Mouse (Mus musculus) kidney, postnatal 10 days (tissue): ENCODE data around the gene Abl2.
A peak's percentile ranks its signal among the peaks of the same experiment; 100 is the strongest.
"Not testable (repeated sequence)": the region's sequence is repeated elsewhere in the genome, so short reads cannot be mapped to it uniquely, and the experiment has no call there.

ENCODE experiments used
- DNase-seq: peaks from one replicate; pipeline ENCODE4 v3.0.0; 2021; ENCODE audit warnings: mixed read lengths

The Abl2 gene

DNA sequence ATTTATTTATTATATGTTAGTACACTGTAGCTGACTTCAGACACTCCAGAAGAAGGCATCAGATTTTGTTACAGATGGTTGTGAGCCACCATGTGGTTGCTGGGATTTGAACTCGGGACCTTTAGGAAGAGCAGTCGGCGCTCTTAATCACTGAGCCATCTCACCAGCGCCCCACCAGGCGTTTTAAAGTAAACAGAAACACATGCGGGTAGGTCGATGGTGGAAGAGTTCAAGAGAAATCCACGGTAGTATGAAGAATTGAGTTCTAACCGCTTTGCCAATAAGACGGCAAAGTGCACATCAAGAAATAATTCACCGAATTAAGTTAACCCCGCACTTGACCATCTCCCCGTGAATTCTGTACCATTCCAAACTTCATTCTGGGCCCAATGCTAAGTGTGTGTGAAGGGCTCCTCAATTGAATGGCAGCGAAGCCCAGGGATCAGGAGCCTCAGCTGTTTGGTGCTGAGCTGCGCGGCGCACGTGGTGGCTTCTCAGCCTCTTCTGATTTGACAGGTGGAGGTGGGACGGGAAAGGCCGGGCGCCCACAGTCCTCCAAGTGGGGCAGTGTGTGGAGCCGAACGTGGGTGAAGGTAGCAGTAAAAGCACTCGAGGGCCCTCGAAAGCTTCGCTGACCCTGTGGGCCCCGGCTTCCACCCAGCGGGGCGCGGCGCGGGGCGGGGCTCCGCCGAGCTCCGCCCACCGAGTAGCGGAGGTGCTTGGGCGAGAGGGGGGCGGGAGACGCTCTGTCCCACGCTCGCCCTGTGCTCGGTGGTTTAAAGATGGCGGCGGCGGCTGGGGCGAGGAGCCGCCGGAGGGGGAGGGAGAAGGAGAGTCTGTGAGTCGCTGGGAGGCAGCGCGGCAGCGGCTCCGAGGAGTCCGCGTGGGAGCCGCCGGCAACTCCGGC is at the start of gene Abl2:
Abl2 (plus strand) TSS at position 763 of the 907 bp plus-strand sequence.
- DNase-seq = peak; percentile 95

DNA sequence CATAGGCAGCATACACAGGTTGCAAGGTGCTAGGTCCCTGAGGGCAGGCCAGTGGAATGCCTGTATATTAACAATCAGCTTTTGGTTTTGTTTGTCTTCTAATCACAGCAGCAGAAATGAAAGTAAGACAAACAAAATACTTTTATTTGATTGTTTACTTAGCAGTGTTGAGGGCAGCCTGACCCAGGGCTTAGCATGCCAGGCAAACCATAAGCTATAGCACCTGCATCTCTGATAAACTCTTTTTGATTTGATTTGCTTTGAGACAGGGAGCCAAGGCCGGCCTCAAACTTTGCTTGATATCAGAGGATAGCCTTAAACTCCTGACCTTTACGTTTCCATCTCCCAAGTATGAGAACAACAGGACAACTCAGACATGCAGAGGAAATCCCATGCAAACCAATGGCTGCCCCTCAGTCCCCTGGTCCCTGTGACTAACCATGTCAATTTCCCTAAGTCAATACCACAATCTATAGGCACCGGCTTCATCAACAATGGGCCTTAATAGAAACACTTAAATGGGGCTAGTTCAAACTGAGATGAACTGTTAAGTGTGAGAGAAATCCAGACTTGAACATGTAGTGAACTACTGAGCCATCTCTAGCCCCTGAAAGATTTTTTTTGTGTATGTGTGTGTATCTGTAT is 38.3 kb upstream of the Abl2 start:
- no peak for DNase-seq

DNA sequence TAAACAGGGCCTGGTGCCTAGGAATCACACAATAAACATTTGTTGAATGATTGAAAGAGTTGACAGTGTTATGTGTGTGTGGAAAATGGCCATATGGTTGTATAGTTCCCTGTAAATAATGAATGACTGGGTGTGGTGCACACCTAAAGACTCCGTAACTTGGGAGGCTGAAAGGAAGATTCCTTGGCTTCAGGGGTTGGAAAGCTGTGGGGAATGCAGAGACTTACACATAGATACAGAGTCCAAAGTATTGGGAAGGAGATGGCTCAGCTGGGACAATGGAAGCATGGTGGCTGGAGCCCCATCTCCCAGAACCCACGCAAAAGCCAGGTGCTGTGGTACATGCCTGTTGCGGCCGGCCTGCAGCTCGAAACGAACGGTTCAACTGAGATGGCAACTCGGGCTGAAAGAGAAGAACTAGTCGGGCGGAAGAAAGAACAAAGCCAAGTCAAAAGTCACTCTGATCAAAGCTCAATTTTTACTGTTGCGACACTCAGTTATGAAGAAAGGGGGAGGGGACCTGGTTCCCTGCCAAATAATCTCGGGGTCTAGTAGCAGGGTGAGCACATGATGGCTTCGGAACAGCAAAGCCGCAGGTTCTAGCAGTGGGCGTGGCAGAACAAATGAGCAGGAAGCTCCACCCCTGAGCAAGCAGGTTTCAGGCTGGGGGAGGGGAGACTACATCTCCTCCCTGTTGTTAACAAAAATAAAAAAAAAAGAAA is 36.6 kb upstream of the Abl2 start:
- peak; percentile 62 for DNase-seq

DNA sequence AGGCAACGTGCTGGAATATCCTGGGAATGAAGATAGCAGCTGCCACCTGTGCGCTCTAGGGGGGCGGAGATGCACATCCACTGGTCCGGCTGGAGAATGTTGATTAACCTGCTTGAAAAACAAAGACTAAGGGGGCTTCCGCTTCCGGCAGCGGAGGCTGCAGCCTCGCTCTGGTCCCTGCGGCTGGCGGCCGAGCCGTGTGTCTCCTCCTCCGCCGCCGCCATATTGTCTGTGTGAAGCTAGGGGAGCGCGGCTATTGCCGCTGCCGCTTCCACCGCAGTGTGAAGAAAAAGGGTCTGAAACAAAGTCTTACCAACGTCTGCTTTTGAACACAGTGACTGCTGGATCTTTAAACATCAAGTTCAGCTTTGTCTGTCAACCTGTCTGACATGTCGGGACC is 34.7 kb upstream of the Abl2 start, which contains the start of gene Gm10031:
Gm10031 (plus strand) TSS at position 171 of the 400 bp plus-strand sequence.
- not testable (repeated sequence) for DNase-seq

DNA sequence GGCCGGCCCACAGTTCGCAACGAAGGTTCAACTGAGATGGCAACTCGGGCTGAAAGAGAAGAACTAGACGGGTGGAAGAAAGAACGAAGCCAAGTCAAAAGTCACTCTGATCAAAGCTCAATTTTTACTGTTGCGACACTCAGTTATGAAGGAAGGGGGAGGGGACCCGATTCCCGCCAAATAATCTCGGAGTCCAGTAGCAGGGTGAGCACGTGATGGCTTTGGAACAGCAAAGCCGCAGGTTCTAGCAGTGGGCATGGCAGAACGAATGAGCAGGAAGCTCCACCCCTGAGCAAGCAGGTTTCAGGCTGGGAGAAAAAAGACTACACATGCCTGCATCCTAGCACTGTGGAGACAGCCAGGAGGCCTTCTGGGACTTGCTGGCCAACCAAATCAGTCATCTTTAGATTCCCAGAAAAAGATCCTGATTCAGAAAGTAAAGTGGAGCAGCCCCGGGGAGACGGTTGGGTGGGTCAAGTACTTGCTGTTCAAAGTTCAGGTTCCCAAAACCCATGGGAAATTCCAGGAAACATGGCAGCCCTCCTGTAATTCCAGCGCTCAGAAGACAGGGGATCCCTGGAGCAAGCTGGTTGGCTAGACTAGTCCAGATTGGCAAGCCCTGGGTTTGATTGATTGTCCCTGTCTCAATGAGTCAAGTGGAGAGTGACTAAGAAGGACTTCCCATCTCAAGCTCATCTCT is 26.0 kb upstream of the Abl2 start:
- DNase-seq = not testable (repeated sequence)

DNA sequence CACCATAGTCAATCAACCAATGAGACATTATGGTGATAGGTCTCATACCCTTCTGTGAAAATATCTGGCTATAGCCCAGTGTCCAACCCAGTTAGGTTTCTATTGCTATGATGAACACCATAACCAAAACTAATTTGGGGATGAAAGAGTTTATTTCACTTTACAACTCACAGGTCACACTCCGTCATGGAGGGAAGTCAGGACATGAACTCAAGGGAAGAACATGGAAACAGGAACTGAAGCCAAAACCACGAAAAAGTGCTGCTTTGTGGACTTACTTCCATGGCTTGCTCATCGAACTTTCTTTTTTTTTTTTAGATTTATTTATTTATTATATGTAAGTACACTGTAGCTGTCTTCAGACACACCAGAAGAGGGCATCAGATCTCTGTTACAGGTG is 25.1 kb upstream of the Abl2 start:
- no peak for DNase-seq

DNA sequence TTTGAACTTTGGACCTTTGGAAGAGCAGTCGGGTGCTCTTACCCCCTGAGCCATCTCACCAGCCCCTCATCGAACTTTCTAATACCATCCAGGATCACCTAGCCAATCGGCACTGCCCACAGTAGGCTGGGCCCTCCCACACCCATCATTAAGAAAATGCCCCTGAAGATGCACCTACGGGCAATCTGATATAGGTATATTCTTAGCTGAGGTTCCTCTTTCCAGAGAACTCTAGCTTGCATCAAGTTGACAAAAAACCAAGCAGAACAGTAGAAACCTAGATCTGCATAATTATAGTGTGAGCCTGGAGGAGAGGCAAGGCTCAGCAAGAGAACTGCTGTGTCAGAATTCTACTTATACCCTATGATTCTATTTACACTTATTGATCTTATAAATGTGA is 24.7 kb upstream of the Abl2 start:
- no peak for DNase-seq

DNA sequence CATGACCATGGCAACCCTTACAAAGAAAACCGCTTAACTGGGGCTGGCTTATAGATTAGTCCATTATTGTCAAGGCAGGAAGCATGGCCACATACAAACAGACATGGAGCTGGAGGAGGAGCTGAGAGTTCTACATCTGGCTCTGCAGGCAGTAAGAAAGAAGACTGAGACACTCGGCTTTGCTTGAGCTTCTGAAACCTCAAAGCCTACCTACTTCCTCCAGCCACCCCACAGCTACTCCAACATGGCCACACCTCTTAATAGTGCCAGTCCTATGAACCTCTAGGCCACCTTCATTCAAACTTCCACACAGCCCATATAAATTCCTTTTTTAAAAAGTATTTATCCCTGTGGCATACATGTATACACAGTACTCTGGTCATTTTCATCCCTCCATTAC is 21.6 kb upstream of the Abl2 start:
- DNase-seq = no peak

DNA sequence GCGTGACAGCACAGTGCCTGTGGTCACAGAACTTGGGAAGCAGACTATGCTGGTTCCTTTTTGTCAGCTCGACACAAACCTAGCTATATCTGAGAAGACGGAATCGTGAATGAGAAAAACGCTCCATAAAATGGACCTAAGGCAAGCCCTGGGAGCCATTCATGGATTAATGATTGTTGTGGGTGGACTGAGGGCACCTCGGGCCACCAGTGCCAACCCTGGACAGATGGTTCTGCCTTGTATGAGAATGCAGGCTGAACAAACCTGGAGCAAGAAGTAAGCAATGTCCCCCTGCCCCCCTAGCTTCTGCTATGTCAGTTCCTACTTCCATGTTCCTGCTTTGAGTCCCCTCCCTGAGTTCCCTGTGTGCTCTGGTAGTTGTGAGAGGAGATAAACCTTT is 20.9 kb upstream of the Abl2 start:
- no peak for DNase-seq

DNA sequence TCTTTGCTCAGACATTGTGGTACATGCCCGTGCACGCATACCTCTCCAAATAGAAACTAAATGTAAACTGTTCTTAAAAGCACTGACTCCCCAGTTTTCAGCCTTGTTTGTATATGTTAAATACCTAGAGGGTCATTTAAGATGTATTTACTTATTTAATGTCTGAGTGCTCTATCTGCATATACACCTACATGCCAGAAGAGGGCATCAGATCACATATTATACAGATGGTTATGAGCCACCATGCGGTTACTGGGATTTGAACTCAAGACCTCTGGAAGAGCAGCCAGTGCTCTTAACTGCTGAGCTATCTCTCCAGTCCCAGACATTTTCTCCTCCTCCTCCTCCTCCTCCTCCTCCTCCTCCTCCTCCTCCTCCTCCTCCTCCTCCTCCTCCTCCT is 20.2 kb upstream of the Abl2 start:
- no peak for DNase-seq

DNA sequence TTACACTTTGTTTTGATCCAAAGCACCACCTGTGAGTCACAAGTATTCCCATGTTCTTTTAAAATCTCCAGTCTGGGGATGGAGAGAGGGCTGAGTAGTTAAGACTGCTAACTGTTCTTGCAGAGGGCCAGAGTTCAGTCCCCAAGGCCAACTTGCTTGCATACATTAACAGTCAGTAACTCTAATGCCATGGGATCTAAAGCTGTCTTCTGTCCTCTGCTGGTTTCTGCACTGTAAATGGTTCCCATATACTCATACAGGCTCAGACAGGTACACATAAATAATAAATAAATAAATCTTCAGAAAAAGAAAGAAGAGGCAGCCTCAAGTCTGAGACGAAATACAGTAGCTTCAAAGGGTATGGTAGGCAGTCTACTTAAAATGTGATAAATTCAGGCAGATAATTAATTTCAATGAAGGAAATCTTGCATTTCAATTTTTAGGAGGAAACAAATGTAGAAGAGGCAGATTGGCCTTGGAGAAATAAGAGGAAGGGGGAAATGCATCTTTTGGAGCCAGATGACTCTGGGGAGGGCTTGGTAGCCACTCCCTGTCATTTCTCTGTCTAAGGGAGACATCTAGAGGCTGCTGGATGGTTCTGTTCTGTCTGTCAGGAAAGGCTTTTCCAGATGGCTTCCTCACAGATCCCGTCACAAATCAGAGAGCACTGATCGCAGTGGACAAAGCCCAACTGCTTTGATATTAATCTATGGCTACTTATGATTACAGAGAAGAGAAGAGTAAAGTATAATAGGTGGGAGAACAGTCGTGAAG is 18.6 kb upstream of the Abl2 start:
- peak; percentile 23 for DNase-seq

DNA sequence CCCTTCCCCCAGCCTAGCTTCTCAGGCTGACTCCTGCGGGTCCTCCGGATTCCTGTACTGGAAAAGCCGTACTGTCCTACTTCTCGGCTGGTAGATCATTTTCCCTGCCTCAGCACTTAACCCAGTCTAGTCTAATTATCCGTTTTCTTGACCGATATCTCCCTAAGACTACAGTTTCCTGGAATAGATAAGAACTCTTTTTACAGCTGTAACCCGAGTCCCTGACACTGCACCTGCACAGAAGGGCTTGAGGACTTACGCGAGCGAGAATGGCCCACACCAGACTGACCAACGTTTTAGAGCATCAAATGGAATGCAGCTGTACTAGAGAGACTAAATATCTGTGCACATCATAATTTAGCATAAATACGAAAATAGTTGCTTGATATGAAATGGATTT is 14.6 kb upstream of the Abl2 start:
- DNase-seq = no peak

DNA sequence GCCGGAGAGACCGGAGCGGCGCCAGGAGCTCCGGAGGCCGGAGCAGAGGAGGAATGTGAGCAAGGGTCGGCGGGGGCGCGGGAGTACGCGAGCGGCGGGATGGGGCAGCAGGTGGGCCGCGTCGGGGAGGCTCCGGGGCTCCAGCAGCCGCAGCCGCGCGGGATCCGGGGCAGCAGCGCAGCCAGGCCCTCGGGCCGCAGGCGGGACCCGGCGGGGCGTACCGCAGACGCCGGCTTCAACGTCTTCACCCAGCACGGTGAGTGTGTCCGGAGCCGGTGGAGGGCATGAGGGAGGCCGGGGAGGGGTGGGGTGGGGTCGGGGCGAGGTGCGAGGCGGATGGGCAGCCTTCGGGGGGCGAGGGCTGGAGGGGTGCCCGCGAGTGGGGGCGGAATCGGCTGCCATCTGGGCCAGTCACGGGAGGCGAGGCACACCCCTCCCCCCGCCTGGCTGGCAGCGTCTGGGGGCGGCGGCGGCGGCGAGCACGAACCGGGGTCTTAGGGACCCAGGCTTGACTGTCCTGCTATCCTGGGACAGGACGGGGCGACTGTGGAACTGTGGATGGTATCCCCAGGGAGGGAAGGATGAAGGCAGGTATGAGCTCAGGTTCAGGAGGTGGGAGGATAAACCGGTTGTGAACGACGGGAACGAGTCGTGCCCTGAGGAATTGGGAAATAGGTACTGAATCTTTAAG is 509 bp downstream of the Abl2 start:
- DNase-seq = peak; percentile 72

DNA sequence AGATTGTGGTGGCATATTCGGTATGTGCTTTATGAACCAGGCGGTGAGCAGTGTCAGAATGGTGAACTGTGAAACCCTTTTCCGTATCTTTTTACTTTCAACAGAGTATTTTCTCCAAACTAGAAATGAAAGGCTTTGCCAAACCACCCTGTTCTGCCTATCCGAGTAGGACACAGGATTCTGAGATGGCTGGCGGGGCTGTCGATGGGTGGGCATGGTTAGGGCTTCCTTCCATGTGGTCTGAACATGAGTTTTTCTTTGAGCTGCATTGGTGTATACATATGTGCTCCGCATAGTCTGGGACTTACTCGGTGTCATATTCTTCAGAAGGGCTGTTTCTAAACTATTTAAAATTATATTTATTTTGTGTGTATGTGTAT is 1.0 kb downstream of the Abl2 start:
- DNase-seq = no peak

DNA sequence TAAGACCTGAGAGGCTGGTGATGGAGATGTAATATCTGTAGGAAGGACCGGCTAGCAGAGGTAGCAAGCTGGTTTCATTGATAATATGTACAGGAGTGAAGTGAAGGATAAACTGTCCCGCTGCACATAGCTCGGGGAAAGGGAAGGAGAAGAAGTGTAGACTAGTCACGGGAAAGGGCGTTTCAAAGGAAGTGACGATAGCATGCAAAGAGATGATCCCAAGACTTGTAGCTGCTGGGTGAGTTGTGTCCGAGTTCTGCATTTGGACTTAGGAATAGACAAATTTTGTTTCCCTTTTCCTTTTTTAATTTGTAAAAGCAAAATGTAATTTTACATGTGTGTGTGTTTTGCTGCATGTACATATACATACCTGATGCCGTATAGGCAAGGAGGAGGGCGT is 1.9 kb downstream of the Abl2 start:
- DNase-seq = no peak

DNA sequence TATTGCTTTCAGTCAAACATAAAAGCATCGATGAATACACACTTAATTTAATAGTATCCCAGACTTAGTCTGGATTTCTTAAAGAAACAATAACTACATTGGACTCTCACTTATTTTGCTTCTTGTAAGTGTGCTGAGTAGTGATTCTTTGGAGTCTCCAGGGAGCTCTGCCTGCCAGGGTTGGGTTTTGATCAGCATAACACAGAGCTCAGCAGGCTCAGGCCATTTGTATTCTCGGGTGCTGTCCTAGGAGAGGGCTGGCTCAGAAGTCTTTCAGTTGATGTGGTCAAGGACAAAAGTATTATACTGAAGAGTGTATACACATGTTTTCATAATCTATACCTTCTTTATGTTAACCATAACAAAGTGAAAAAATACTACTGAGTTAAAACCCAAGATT is 6.7 kb downstream of the Abl2 start:
- no peak for DNase-seq

DNA sequence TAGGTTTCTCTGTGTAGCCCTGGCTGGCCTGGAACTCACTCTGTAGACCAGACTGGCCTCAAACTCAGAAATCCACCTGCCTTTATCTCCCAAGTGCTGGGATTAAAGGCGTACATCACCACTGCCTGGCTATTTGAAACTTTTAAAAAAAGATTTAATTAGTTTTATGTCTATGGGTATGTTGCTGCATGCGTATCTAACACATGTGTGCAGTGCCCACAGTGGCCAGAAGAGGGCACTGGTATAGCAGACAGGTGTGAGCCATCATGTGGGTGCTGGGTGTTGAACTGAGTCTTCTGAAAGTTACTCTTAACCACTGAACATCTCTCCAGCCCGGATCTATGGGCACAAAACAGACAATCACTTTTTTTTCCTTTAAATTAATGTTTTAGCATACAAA is 7.5 kb downstream of the Abl2 start:
- DNase-seq = peak; percentile 46

DNA sequence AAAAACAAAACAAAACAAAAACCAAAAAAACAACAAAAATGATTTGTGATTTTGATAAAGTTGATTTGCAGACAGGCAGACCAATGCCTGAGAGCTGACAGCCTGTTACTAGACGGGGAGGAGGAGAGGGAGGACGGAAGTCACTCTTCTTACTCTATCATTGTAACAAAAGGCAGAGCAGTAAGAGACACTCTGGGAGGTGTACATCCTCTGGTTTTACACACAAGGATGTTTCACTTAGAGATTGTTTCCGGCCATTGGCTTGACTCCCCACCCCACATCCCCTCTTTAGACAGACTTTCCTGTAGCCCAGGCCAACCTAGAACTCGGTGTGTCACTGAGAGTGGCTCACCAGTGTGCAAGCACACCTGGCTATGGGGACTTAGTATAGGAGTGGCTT is 11.0 kb downstream of the Abl2 start:
- no peak for DNase-seq

DNA sequence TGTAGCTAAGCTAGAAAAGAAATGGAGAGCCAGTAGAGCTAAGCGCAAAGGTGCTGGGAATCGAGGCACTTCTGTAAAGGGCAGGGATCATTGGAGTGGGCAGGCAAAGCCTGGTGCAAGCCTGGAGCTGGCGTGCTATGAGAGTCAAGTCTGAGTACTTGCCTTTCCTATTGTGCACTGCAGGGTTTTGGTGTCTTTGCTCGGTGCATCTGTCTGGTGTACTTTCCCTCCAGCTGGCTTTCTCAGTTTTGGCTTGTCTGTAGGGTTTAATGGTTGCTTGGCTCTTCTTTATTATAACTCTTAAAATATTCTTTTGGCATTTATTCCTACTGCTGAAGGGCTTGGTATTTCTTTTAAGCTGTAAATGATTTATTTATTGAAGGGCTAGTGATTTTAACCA is 14.4 kb downstream of the Abl2 start:
- DNase-seq = no peak

DNA sequence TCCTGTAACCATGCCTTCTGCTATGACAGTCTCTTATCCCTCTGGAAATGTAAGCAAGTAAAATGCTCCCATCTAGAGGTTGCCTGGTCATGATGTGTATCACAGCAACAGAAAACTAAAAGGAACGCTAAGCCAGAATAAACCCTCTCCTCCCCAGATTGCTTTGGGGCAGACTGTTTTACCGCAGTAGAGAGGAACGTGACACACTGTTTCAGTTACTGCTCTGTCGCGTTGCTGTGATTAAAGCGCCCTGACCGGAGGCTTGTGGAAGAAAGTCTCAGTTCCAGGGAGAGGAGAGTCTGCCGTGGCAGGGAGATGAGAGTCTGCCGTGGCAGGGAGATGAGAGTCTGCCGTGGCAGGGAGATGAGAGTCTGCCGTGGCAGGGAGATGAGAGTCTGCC is 22.6 kb downstream of the Abl2 start:
- no peak for DNase-seq

DNA sequence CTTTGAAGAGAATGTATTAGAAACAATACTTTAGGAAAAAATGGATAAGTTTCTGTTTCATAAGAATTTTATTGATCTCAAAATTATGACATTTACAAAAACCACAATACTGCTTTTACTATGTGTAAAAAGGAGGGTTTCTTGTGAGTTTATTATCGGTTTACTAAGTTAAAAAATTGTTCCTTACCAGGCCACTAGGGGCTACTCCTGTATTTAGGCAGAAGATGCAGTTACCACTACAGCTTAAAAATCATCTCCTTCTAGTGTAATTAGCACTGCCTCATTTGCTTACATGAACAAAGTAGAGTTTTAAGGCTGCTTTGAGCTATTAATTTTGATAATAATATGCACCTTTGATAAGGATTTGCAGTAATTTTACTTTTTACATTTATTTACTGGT is 25.6 kb downstream of the Abl2 start:
- DNase-seq = no peak

DNA sequence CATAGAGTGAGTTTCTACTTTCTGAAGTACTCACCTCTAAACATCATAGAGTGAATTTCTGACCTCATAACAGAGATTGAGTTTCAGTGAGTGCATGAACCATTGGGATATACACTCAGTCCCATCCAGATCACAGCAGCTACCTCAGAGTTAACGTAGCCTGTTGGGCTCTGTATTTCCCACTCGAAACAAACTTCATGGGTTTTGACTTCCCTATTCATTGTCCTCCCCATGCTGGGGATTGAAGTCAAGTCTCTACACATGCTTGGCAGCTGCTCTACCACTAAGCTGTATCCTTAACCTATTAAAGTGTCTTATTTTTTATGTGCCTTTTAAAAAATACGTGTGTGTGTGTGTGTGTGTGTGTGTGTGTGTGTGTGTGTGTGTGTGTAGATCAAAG is 26.9 kb downstream of the Abl2 start:
- no peak for DNase-seq
